20 mouse cellular contexts compared by ENCODE assay signal in the genomic region with DNA sequence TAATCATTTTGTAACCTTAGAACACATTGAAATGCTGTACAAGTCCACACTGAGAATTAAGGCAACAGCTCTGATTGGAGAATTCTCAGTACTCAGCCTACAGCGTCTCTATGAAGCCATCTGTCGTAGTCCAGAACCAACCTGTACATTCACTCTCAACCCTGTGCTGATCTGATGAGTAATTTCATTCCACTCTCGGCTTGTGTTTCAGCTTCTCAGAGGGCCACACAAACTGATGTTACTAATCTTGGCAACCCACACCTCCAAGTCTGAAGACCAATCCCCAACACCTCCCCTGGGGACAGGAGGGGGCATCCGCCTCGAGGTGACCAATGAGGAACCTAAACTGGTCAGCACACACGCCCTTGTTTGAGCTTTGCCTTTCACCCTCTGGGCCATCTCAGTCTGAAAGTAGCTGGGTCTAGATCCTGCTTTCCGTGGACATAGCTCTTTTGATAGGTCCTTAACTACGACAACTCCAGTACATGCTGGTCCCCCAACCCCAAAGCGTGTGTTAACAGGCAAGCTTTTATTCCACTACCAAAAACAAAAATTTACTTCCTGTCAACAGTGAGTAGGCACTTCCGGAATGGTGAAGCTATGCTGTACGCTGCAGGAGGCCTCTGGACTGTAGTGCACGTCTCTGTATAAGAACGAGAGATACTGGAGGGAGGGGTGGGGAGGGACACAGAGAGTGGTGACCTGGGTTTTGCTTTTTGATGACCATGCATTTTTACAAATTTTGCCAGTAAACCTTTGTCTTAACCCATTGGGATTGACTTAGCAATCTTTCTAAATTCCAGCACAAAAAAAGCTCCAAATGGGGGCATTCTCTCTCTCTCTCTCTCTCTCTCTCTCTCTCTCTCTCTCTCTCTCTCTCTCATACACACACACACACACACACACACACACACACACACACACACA. TPM values are rescaled to one million over a fixed set of nuclear protein-coding genes. Genes with fewer than 3 reads are reported as not detected.
DNase-seq lines count a peak whose midpoint lies in the region; ATAC-seq and TF ChIP-seq lines count a peak whose summit lies in the region.
"Had no signal": no experiment of that assay in that cellular context is flagged by ENCODE, and none has a peak within 500 bp of the region (broad histone marks: within the 10 kb centered on the region; RNA-seq: fewer than 3 reads in every experiment).

No protein-coding gene starts in this region.

- no peak for TF ChIP-seq CTCF in lung, postnatal 0 days (IDR thresholded peaks at IDR 0.05)
- no peak for TF ChIP-seq CTCF in hindbrain, postnatal 0 days (IDR thresholded peaks at IDR 0.05; ENCODE audit: low read depth)

- no peaks in the 10 kb centered on the region for H3K27me3 ChIP-seq in lung, postnatal 0 days (replicated peaks; ENCODE audit: insufficient read depth, low read length)
- H3K27me3 ChIP-seq in hindbrain, postnatal 0 days (ENCODE audit: insufficient read depth, low read length), result no peaks in the 10 kb centered on the region
- H3K27me3 ChIP-seq in intestine, embryonic 15.5 days (replicated peaks), result no peaks in the 10 kb centered on the region
- H3K27me3 ChIP-seq: embryonic facial prominence, embryonic 12.5 days; heart, embryonic 12.5 days; hindbrain, embryonic 15.5 days; limb, embryonic 15.5 days had no signal

- no peak overlapping the region for H3K27ac ChIP-seq in lung, postnatal 0 days (ENCODE audit: low read length)
- H3K27ac ChIP-seq in hindbrain, postnatal 0 days, result no peak overlapping the region
- H3K27ac ChIP-seq in intestine, embryonic 15.5 days, result no peak overlapping the region
- H3K27ac ChIP-seq: embryonic facial prominence, embryonic 12.5 days; forebrain, embryonic 10.5 days; hindbrain, embryonic 15.5 days; kidney, postnatal 0 days; limb, embryonic 15.5 days had no signal

- ATAC-seq in lung, postnatal 0 days, result peak; percentile 23
- ATAC-seq in megakaryocyte progenitor cell, adult 5-6 weeks (replicated peaks; ENCODE audit: poor library complexity), result peak; percentile 61
- ATAC-seq in hindbrain, postnatal 0 days, result no peak
- no peak for ATAC-seq in intestine, embryonic 15.5 days
- ATAC-seq: Patski had no signal

- TF ChIP-seq EP300 in lung, postnatal 0 days (IDR thresholded peaks at IDR 0.05), result no peak

- DNase-seq in lung, postnatal 0 days (ENCODE audit: low spot score), result no peak
- DNase-seq in lung, postnatal 14 days, result no peak
- peak; percentile 72 for DNase-seq in induced T-regulatory cell, adult 2 months (ENCODE audit: low read depth)
- peak; percentile 49 for DNase-seq in thymus, postnatal 4 days
- DNase-seq in heart, postnatal 4 days, result no peak
- DNase-seq in hindbrain, postnatal 0 days (ENCODE audit: low spot score), result no peak
- DNase-seq: adrenal gland, adult 8-10 months; cerebellum, postnatal 10 days had no signal

- no peaks in the 10 kb centered on the region for H3K9me3 ChIP-seq in lung, postnatal 0 days (ENCODE audit: low read length)
- H3K9me3 ChIP-seq in hindbrain, postnatal 0 days (ENCODE audit: low read length), result no peaks in the 10 kb centered on the region
- no peaks in the 10 kb centered on the region for H3K9me3 ChIP-seq in intestine, embryonic 15.5 days
- H3K9me3 ChIP-seq: embryonic facial prominence, embryonic 12.5 days; forebrain, embryonic 10.5 days; heart, embryonic 12.5 days; hindbrain, embryonic 15.5 days; limb, embryonic 15.5 days had no signal

- H3K9ac ChIP-seq in lung, postnatal 0 days (replicated peaks; ENCODE audit: low read depth), result no peak overlapping the region
- H3K9ac ChIP-seq in hindbrain, postnatal 0 days (replicated peaks; ENCODE audit: low read length), result no peak overlapping the region
- no peak overlapping the region for H3K9ac ChIP-seq in intestine, embryonic 15.5 days
- H3K9ac ChIP-seq: embryonic facial prominence, embryonic 12.5 days; heart, embryonic 12.5 days; hindbrain, embryonic 15.5 days; limb, embryonic 15.5 days had no signal

- no peak overlapping the region for H3K4me2 ChIP-seq in lung, postnatal 0 days (replicated peaks; ENCODE audit: low read depth, low read length)
- H3K4me2 ChIP-seq in hindbrain, postnatal 0 days (ENCODE audit: low read depth, low read length), result no peak overlapping the region
- no peak overlapping the region for H3K4me2 ChIP-seq in intestine, embryonic 15.5 days (replicated peaks)
- H3K4me2 ChIP-seq: embryonic facial prominence, embryonic 12.5 days; heart, embryonic 12.5 days; hindbrain, embryonic 15.5 days; limb, embryonic 15.5 days had no signal

- H3K4me1 ChIP-seq in lung, postnatal 0 days (ENCODE audit: insufficient read depth, low read depth, low read length), result no peaks in the 10 kb centered on the region
- H3K4me1 ChIP-seq in hindbrain, postnatal 0 days (ENCODE audit: insufficient read depth, low read length), result no peaks in the 10 kb centered on the region
- no peaks in the 10 kb centered on the region for H3K4me1 ChIP-seq in intestine, embryonic 15.5 days (replicated peaks)
- H3K4me1 ChIP-seq: embryonic facial prominence, embryonic 12.5 days; forebrain, embryonic 10.5 days; heart, embryonic 12.5 days; hindbrain, embryonic 15.5 days; limb, embryonic 15.5 days had no signal

- no peak overlapping the region for H3K4me3 ChIP-seq in lung, postnatal 0 days (ENCODE audit: low read depth, low read length)
- H3K4me3 ChIP-seq in hindbrain, postnatal 0 days (ENCODE audit: low read length), result no peak overlapping the region
- no peak overlapping the region for H3K4me3 ChIP-seq in intestine, embryonic 15.5 days (replicated peaks)
- H3K4me3 ChIP-seq: embryonic facial prominence, embryonic 12.5 days; forebrain, embryonic 10.5 days; heart, embryonic 12.5 days; hindbrain, embryonic 15.5 days; limb, embryonic 15.5 days; myocyte had no signal

- H3K36me3 ChIP-seq in lung, postnatal 0 days (ENCODE audit: insufficient read depth, low read length), result no peaks in the 10 kb centered on the region
- H3K36me3 ChIP-seq in hindbrain, postnatal 0 days (ENCODE audit: insufficient read depth, low read length), result no peaks in the 10 kb centered on the region
- H3K36me3 ChIP-seq in intestine, embryonic 15.5 days, result no peaks in the 10 kb centered on the region
- H3K36me3 ChIP-seq: embryonic facial prominence, embryonic 12.5 days; forebrain, embryonic 10.5 days; heart, embryonic 12.5 days; hindbrain, embryonic 15.5 days; limb, embryonic 15.5 days had no signal

- 74% methylated on average over 13 of the region's 13 CpGs for WGBS in lung, postnatal 0 days
- WGBS in hindbrain, postnatal 0 days, result 88% methylated on average over 13 of the region's 13 CpGs
- WGBS in intestine, embryonic 15.5 days, result 80% methylated on average over 13 of the region's 13 CpGs

RNA-seq across cellular contexts. Expression of a gene that starts 12.5 kb away (rescaled TPM):
- 67.0 and 78.3 TPM in 2 replicates for polyA plus RNA-seq in lung, postnatal 0 days (2015; fragmentation: Nextera tagmentation; extraction: Ambion mirVana)
- 420 and 495 TPM in 2 replicates for total RNA-seq in megakaryocyte progenitor cell, adult 5-6 weeks (2015)
- total RNA-seq in megakaryocyte progenitor cell, adult 5-6 weeks (2017), result 530 and 572 TPM in 2 replicates
- total RNA-seq in heart, postnatal 4 days (2021), result 10 to 100 TPM; 14.3 to 14.7 TPM
- total RNA-seq in hindbrain, postnatal 0 days (2014; rRNA removed), result 9.3 and 10.8 TPM in 2 replicates
- 18.1 and 19.1 TPM in 2 replicates for polyA plus RNA-seq in hindbrain, postnatal 0 days (2015; fragmentation: Nextera tagmentation; extraction: Ambion mirVana)
- polyA plus RNA-seq in intestine, embryonic 15.5 days (2015; fragmentation: Nextera tagmentation; extraction: Ambion mirVana), result 11.3 and 11.5 TPM in 2 replicates

RNA-seq across cellular contexts. Expression of a gene that starts 25.0 kb away (rescaled TPM):
- 0.08 and 0.10 TPM in 2 replicates for polyA plus RNA-seq in lung, postnatal 0 days (2015; fragmentation: Nextera tagmentation; extraction: Ambion mirVana)
- 0.12 and 0.34 TPM in 2 replicates for total RNA-seq in megakaryocyte progenitor cell, adult 5-6 weeks (2015)
- total RNA-seq in megakaryocyte progenitor cell, adult 5-6 weeks (2017), result 0.25 and 0.74 TPM in 2 replicates
- not detected for total RNA-seq in heart, postnatal 4 days (2021)
- 0.54 and 0.73 TPM in 2 replicates for total RNA-seq in hindbrain, postnatal 0 days (2014; rRNA removed)
- 0.09 and 0.15 TPM in 2 replicates for polyA plus RNA-seq in hindbrain, postnatal 0 days (2015; fragmentation: Nextera tagmentation; extraction: Ambion mirVana)
- 0.06 TPM in 1 of 2 replicates, not detected in the other for polyA plus RNA-seq in intestine, embryonic 15.5 days (2015; fragmentation: Nextera tagmentation; extraction: Ambion mirVana)
- total RNA-seq: gastrocnemius, adult 8-10 months had no signal
- polyA plus RNA-seq: Patski; small intestine, adult 2 months had no signal

Comparison
In these comparisons a context has a peak if more than half of its experiments do, and no peak if none do; other contexts are left out.
1. ATAC-seq: peak in lung, postnatal 0 days (single experiment) and megakaryocyte progenitor cell, adult 5-6 weeks (single experiment); none in hindbrain, postnatal 0 days (single experiment) and intestine, embryonic 15.5 days (single experiment).
2. DNase-seq: peak in induced T-regulatory cell, adult 2 months (single experiment) and thymus, postnatal 4 days (single experiment); none in lung, postnatal 0 days (single experiment), lung, postnatal 14 days (single experiment), heart, postnatal 4 days (single experiment) and hindbrain, postnatal 0 days (single experiment).
3. RNA of a gene that starts 12.5 kb away (total RNA-seq): 420 to 572 TPM in megakaryocyte progenitor cell, adult 5-6 weeks; 14.3 to 14.7 TPM in heart, postnatal 4 days and 9.3 to 10.8 TPM in hindbrain, postnatal 0 days; every median in the first group is over 10 times any median in the second.